In genomic region chr14:45528861-45529260, GRCm38 (mm10) we compare ENCODE assay signal across 8 mouse cellular contexts. TPM values are rescaled to one million over a fixed set of nuclear protein-coding genes. Genes with fewer than 3 reads are reported as not detected.
DNase-seq lines count a peak whose midpoint lies in the region; ATAC-seq lines count a peak whose summit lies in the region.

No protein-coding gene starts in this region.

- no peaks in the 10 kb centered on the region for H3K9me3 ChIP-seq in embryonic facial prominence, embryonic 13.5 days
- H3K9me3 ChIP-seq in hindbrain, embryonic 13.5 days = no peaks in the 10 kb centered on the region
- H3K9me3 ChIP-seq in liver, embryonic 16.5 days (replicated peaks; ENCODE audit: control insufficient read depth, low read length) = no peaks in the 10 kb centered on the region

- 0% methylated on average over 13 of the region's 13 CpGs for WGBS in embryonic facial prominence, embryonic 13.5 days
- 0% methylated on average over 13 of the region's 13 CpGs for WGBS in hindbrain, embryonic 13.5 days
- WGBS in liver, embryonic 16.5 days (ENCODE audit: insufficient replicate concordance) = 7% methylated on average over 13 of the region's 13 CpGs

- peak overlapping the region; percentile 64 for H3K4me3 ChIP-seq in embryonic facial prominence, embryonic 13.5 days
- peak overlapping the region; percentile 82 for H3K4me3 ChIP-seq in hindbrain, embryonic 13.5 days
- H3K4me3 ChIP-seq in liver, embryonic 16.5 days (ENCODE audit: low read depth, low read length) = peak overlapping the region; percentile 63

- peak overlapping the region; percentile 86 for H3K9ac ChIP-seq in embryonic facial prominence, embryonic 13.5 days
- H3K9ac ChIP-seq in hindbrain, embryonic 13.5 days = peak overlapping the region; percentile 87
- peak overlapping the region; percentile 63; the same call in 1 of the 2 replicates for H3K9ac ChIP-seq in liver, embryonic 16.5 days (ENCODE audit: low read depth, low read length)

- no peaks in the 10 kb centered on the region for H3K27me3 ChIP-seq in embryonic facial prominence, embryonic 13.5 days
- no peaks in the 10 kb centered on the region for H3K27me3 ChIP-seq in hindbrain, embryonic 13.5 days
- peaks cover 34% of the 10 kb centered on the region for H3K27me3 ChIP-seq in liver, embryonic 16.5 days (ENCODE audit: control insufficient read depth, insufficient read depth, low read depth, low read length)

- H3K4me1 ChIP-seq in embryonic facial prominence, embryonic 13.5 days = peaks cover 27% of the 10 kb centered on the region
- H3K4me1 ChIP-seq in hindbrain, embryonic 13.5 days (replicated peaks) = peaks cover 33% of the 10 kb centered on the region
- H3K4me1 ChIP-seq in liver, embryonic 16.5 days (ENCODE audit: control insufficient read depth, low read depth, low read length) = no peaks in the 10 kb centered on the region; the same call in 1 of the 2 replicates

- H3K36me3 ChIP-seq in embryonic facial prominence, embryonic 13.5 days = no peaks in the 10 kb centered on the region
- H3K36me3 ChIP-seq in hindbrain, embryonic 13.5 days = no peaks in the 10 kb centered on the region
- no peaks in the 10 kb centered on the region for H3K36me3 ChIP-seq in liver, embryonic 16.5 days (ENCODE audit: control insufficient read depth, insufficient read depth)

- peak; percentile 42 to 72 for DNase-seq in heart, adult 18-20 months
- DNase-seq in heart, adult 8-10 months (ENCODE audit: low spot score) = no peak
- DNase-seq in skeletal muscle tissue, adult 2 months (ENCODE audit: low read depth, low spot score) = peak; percentile 47
- no peak for DNase-seq in thymus, postnatal 36 days
- no peak for DNase-seq in gastrocnemius, postnatal 4 days (ENCODE audit: low spot score in 2 of 2)

- peak overlapping the region; percentile 98 for H3K27ac ChIP-seq in embryonic facial prominence, embryonic 13.5 days
- H3K27ac ChIP-seq in hindbrain, embryonic 13.5 days = peak overlapping the region; percentile 93
- H3K27ac ChIP-seq in liver, embryonic 16.5 days (ENCODE audit: low read length) = peak overlapping the region; percentile 77

- peak overlapping the region; percentile 63 for H3K4me2 ChIP-seq in embryonic facial prominence, embryonic 13.5 days
- H3K4me2 ChIP-seq in hindbrain, embryonic 13.5 days = peak overlapping the region; percentile 75
- H3K4me2 ChIP-seq in liver, embryonic 16.5 days (ENCODE audit: low read depth, low read length) = peak overlapping the region; percentile 52

- ATAC-seq in embryonic facial prominence, embryonic 13.5 days (ENCODE audit: insufficient number of reproducible peaks, insufficient read depth, low FRiP score, low TSS enrichment, low read depth) = no peak
- peak; percentile 32; the same call in 1 of the 2 replicates for ATAC-seq in hindbrain, embryonic 13.5 days (ENCODE audit: low FRiP score)
- ATAC-seq in liver, embryonic 16.5 days (ENCODE audit: low read depth) = peak; percentile 51

RNA-seq across cellular contexts. Expression of gene Fermt2, which starts 1.1 kb away (rescaled TPM):
- total RNA-seq in heart, adult 18-20 months (2021) = 100 to 1,000 TPM; 215 to 269 TPM
- total RNA-seq in heart, adult 8-10 months (2022) = 100 to 1,000 TPM; 205 to 238 (median 230) TPM
- 119 and 127 TPM in 2 replicates for polyA plus RNA-seq in embryonic facial prominence, embryonic 13.5 days (2015; fragmentation: Nextera tagmentation; extraction: Ambion mirVana)
- 67.7 and 77.2 TPM in 2 replicates for polyA plus RNA-seq in hindbrain, embryonic 13.5 days (2015; fragmentation: Nextera tagmentation; extraction: Ambion mirVana)
- 44.8 and 50.4 TPM in 2 replicates for polyA plus RNA-seq in liver, embryonic 16.5 days (2015; fragmentation: Nextera tagmentation; extraction: Ambion mirVana)
- 100 to 1,000 TPM; 210 to 227 TPM for total RNA-seq in gastrocnemius, postnatal 4 days (2021)

Comparison
In these comparisons a context has a peak if more than half of its experiments do, and no peak if none do; other contexts are left out.
1. DNase-seq: peak in heart, adult 18-20 months (2 of 2) and skeletal muscle tissue, adult 2 months (single experiment); none in heart, adult 8-10 months (single experiment), thymus, postnatal 36 days (0 of 2) and gastrocnemius, postnatal 4 days (0 of 2).
2. Peak in every context shown above with its lines, with median percentiles within 50 percentile points of each other: H3K27ac ChIP-seq, H3K4me2 ChIP-seq, H3K4me3 ChIP-seq and H3K9ac ChIP-seq.